Mouse (Mus musculus) gastrocnemius, postnatal 36 days (tissue): Measurements from ENCODE around the gene Churc1. TPM values are rescaled to one million over a fixed set of nuclear protein-coding genes. Genes with fewer than 3 reads are reported as not detected.
"Not testable (repeated sequence)": the region's sequence is repeated elsewhere in the genome, so short reads cannot be mapped to it uniquely, and the experiment has no call there.

Experiments used
- DNase-seq, 2 experiments: peaks; one replicate each; pipeline ENCODE4 v3.0.0; 2022
- intact Hi-C: fragments of 180-260 bp; cut with DNase I; formaldehyde crosslinking; loops from one replicate; pipeline ENCODE4 v1.15.1; 2025
- total RNA-seq, 2 experiments: library from RNA; stranded (reverse); gene quantifications; 2 replicates each; pipeline ENCODE4 v1.2.3; 2021

Churc1 gene
- total RNA-seq, 2 experiments from 2014 or later = 59.7 to 59.8 TPM

DNA sequence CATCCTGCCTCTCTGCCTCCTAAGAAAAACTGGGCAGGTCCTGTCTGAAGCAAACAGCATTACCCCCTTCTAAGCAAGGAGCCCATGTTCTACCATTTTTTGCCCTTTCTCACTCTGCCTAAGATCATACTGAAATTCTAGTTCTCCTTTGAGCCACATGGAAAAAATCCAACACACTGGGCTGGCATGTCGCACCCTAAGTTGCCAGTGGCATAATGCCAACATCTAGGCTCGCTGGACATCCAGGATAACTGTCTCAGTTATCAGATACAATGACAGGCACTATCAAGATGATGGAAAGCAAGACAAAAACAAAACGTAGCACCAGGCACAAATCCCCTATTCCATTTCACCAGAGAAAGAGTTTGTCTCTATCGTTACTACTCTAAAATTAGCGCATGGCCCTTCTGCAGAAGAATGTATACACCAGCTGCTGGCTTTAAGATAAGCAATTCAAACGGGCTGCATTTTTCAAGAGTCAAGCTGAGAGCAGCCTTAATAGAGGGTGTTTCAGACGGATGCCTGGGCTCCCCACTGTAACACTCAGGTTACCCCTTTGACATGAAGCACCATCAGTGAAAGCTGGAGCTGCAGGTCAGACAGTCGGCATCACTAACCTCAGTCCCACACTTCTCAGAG, 25.2 kb downstream of the Churc1 start:
- intact Hi-C loops = no loop called here
- DNase-seq = no peak

DNA sequence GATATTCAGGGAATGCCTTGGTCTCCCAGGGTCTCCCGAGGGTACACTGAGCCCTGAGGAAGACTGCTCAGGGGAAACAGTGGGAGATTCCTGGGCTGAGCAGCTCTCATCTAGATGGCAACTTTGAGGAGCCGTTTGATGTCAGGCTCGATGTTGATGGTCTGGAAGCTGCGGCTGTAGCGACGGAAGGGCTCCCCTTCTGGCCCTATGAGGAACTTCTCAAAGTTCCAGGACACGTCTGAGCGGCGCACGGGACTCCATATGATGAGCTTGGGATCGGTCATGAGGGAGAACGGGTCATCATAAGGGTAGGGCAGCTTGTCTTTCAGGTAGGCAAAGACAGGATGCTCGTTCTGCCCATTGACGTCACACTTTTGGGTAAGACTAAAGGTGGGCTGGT, 27.2 kb downstream of the Churc1 start:
- DNase-seq, intact Hi-C loops: not testable (repeated sequence)

DNA sequence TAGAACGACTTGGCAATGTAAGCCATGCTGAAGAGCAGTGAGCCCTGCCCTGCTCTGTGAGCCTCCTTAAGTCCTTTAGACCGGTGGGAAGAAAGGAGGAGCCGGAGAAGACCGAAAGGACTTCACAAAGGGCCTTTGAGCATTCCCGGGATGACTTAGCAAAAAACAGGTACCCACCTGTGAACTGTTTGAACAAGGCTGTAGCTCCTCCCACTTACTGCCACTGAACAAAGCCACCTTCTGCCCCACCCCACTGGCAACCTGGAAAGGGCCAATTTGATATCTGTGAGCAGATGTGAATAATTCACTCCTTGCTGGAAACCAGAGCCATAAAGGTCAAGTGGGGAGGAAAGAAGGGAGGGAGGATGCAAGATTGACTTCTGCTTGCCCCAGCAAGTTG, 30.0 kb downstream of the Churc1 start, which contains the start of gene Gpx2:
TSS of gene Gpx2 (minus strand) at position 205 of the 400 bp plus-strand sequence.
- DNase-seq = no peak
- intact Hi-C loops = no loop called here

DNA sequence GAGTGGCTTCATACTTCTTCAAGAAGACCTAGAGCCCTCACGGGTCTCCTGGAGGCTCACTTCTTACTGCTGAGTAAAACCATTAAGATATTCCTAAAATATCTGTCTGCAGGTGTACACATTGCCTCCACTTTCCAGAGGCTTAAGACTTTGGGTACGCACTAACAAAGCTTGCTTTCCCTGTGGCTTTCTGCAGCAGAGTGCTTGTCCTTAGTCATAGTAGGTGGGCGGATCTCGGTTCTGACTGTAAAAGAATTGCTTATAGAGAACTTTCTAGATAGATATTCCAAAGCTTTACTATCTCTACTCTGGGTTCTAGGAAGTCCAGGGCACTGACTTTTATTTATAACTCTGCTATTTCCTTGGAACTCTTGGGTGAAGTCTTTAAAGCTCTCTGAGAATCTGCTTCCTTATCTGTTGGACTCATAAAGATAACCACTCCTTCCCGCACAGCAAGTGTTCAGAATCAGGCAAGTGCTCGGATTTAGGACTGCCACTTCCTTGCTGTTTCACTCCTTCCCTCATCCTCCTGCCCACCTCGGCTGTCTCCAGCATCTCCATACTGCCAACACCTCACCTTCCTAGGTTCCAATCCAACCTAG, 31.7 kb downstream of the Churc1 start:
- intact Hi-C loops = no loop called here
- no peak for DNase-seq

DNA sequence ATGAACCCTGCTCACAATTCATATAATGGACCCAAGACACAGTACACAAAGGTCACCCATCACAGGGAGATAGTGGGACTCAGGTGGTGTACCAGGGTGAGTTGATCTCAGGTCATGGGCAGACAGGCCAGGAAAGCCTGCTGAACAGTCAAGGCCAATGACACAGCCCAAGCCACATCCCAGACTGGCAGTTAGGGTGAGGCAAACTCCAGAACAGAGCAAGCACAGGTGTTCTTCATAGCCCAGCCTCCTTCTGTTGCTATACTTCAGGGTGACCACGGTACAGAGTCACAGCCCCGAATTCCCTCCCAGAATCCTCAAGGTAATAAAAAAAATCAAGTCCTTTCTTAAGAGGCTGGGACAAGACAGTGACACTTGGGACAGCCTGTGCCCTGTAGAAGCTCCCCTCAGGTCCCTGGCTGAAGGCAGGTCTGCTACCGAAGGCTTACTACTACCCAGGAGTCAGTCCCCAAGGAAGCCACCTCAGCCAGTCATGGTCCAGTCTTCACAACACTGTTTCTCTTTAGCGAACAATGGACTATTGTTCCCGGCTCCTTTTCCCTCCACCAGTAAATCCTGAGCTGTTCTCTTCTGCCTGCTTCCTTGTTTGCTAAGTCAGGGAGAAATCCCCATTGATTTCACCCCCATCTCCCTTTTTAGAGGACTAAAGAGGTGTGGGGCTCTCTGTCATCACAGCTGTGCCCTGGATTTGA, 32.8 kb downstream of the Churc1 start:
- DNase-seq = no peak
- intact Hi-C loops = no loop called here

DNA sequence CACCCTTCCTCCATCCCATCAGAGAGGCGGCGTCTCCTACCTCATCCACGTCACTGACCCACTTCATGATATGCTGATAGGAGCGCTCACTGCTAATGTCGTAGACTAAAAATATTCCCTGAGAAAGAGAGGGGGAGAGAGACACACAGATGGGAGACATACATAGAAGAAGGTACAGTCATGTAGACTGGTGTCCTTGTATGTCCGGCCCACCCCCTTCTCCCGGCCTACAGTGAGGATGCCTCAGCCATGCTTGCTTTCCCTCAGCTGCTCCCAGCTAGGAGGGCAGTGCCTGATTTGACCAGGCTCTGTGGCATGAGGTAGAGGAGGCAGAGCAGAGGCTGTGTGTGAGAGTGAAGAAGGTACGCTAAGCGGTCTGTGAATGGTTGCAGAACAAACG, 37.7 kb downstream of the Churc1 start:
- intact Hi-C loops = loop anchor here (5.0 kb wide), 1 partner anchor 306 kb away; no protein-coding TSS in a partner anchor
- no peak for DNase-seq

DNA sequence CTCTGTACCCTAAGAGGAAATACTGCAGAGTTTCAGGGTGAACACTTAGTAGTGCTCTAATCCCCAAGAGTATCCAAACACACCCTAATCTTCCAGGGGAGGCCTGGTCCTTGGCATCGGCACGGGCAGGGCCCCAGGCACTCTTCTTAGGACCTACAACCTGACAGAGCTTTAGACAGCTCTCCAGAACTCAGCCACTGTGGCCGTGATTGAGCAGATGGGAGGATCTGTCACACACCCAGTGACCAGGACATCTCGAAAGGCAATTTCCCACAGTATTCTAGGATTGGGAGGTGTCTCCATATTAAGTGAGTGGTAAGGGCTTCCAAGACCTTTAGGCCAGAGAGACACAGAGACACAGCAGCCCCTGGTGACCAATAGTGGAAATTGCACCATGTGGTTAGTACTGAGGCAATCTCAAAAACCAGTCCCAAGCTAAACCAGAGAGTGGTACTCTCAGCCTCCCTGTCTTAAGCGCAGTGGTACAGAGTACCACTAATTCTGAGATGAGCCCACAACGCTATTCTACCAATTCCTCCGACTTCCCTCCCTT, 38.4 kb downstream of the Churc1 start:
- no peak for DNase-seq
- intact Hi-C loops = loop anchor here (5.0 kb wide), 1 partner anchor 306 kb away; no protein-coding TSS in a partner anchor

DNA sequence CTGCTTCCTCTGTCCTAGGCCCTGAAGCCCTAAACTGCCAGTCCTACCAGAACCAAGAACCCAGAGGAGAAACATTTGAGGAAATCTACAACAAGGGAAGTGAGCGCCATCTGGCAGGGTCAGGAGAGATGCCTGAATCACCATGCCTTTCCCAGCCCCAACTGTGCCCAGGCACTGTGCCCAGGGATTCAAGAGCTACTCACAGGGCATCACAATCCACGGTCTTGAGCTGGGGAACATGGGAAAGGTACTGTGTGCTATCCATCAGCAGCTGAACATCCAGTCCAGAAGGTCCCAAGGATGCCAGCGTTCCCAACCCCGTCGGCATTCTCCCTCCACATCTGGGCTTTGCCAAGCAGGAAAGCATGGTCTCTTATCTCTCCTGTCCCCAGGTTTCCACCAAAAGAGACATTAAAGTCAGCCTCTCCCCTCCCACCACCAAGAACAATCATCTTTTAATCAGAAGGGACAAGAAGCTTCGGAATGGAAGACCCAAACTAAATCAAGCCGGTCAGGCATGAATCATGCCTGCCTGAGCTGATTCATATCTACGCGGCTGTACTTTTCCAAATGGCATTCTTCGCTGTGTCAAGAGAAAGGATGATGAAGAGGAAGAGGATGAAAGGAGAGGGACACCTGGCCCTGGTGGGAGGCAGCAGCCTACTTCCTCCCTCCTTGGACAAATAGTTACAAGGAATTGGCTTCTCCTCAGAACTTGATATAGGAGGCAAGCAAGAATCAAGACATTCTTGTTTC, 39.9 kb downstream of the Churc1 start:
- DNase-seq = no peak
- intact Hi-C loops = no loop called here

DNA sequence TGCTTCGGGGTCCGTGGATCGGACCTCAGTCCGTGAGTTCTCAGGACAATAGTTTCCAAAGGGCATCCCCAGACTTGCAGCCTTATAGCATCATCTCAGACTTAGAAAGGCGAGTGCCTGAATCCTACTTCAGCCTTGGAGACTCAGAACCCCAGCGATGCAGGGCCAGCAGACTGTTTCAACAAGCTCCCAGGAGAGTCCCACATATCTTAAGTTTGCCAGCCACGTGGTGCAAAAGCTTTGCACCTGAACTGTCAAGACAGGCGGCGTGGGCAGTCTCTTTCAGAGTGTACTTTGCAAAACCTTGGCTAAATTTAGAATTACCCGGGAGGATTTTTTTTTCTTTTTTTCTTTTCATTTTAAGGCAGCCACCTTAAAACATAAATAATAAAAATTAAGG, 42.5 kb downstream of the Churc1 start:
- no peak for DNase-seq
- intact Hi-C loops = no loop called here

DNA sequence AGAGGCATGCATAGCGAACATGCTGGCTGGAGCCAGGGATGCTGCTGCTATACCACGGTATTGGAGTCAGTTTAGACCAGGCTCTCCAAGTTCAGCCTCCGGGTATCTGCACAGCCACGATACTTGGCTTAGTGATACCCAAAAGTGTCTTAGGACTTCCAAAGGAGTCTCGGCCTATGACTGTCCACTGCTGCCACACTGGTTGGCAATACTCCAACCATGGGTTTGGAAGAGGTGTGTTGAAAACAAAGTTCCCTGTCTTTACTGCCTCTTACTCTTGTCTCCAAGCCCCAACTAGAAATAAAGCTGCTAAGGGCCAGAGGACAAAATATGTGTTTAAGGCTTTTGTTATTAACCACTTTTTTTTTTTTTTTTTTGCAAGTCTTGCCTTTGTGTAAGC, 45.2 kb downstream of the Churc1 start:
- no peak for DNase-seq
- intact Hi-C loops = no loop called here

DNA sequence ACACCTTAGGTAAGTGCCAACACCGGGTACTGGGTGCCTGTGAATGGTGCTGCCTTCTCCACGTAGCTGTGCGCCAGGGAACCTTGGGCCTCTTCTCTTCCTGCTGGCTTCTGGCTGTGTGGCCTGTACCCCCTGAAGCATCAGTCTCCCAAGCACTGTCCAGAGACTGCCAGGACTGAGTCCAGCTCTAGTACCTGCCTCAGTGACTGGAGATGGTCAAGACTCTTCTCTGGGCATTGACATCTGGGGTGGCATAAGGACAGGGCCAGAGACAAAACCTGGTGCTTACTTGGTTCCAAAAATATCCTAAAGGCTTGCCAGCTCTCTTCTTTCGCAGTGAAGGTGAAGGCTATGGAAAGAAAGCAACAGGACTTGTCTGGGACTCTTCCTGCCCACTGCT, 45.7 kb downstream of the Churc1 start:
- intact Hi-C loops = no loop called here
- DNase-seq = no peak

DNA sequence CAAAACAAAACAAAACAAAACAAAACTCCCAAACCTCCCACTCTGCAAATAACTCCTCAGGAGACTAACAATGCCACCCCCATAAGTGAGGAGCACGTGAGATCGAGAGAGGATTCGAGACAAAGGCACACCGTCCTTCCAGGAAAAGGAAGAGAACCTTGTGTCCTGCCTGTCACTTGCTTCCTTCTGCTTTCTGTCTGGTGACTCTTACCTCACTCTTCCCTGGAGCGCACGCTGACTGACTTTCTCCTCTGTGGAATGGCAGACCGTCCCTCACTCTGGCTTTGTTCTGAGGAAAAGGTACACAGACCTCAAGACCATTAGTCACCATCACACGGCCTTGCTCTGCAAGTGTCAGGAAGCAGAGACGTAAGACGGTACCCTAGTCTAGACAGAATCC, 48.2 kb downstream of the Churc1 start:
- intact Hi-C loops = no loop called here
- DNase-seq = no peak

DNA sequence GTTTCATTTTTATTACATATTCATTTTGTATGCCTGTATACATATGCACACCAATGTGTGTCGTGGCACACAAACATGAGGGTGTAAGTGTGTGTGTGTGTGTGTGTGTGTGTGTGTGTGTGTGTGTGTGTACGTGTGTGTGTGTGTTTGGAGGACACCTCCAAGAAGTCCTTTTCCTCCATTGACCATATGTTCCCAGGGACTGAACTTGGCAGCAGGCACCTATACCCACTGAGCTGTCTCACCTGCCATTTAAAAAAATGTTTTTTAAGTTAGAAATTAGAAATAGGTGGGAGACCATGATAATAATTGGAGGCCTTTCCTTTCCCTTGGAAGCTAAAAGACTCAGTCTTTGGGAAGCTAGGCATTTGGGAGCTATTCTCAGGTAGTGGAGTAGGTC, 48.8 kb downstream of the Churc1 start:
- no peak for DNase-seq
- intact Hi-C loops = no loop called here

DNA sequence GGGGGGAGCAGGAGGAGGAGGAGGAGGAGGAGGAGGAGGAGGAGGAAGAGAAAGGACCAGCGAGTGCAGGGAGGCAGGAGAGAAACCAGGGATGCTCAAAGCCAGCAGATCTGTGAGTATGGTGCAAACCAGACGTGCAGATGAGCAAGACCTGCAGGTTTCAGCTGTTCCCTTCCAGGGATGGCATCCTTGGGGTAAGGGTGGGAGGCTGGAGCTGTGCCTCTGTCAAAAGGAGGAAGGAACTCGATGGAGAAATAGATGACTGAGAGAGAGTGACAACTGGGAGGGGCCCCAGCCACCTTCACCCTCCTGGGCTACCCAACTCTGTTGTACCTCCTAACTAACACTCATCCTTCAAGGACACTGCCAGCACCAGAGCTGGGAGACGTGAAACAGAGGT, 51.4 kb downstream of the Churc1 start:
- no peak for DNase-seq
- intact Hi-C loops = no loop called here

DNA sequence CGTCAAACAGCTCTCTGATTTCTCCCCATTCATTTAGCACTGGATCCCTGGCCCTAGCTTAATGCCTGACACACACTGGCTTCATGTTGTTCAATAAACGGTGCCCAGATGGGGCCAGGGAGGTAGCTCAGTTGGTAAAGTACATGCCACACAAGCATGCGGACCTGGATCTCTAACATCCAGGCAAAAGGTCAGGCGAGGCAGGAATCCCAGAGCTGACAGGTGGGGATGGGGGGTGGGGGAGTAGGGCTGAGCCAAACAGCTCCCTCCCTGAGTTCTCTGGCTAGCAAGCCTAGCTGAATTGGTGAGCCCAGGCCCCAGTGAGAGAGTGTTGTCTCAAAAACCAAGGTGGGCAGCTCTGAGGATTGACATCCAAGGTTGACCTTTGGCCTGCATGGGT, 51.8 kb downstream of the Churc1 start:
- intact Hi-C loops = no loop called here

DNA sequence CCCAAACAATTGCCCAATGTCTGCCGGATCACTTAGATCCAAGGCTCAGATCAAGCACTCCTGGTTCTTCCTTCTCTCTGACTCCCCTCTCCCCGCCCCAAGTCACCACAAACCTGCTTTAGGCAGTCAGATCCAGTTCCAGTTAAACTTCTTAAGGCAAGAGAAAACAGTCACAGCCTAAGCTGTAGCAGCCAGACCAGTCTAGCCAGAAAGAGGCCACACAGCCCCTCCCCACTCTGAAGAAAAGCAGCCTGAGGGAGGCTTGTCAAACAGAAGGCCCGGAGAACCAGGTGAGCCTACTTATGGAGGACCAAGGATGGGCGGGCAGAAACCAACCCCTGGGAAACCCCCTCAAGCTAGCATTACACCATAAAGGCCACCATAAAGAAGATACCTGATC, 52.8 kb downstream of the Churc1 start:
- intact Hi-C loops = no loop called here
- no peak for DNase-seq

More for the DNA sequence above, 51.8 kb downstream of the Churc1 start:
- no peak for DNase-seq

DNA sequence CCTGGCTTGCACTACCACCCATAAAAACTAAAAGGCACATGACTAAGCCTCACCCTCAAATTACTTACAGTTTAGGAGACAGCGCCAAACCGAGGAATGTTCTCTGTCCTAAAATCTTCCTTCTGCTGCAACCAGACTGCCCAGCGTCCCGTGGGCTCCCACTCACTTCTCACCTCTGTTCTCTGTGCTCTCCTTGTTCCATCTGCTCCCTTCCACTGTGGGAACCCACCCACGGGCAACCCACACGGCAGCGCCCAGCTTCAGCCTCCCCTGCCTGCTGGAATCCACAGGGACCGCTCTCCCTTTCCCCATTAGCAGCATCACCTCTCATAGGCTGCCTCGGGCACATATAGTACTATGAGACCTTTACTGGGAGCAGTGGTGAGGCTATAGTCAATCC, 53.6 kb downstream of the Churc1 start:
- intact Hi-C loops = no loop called here
- no peak for DNase-seq

DNA sequence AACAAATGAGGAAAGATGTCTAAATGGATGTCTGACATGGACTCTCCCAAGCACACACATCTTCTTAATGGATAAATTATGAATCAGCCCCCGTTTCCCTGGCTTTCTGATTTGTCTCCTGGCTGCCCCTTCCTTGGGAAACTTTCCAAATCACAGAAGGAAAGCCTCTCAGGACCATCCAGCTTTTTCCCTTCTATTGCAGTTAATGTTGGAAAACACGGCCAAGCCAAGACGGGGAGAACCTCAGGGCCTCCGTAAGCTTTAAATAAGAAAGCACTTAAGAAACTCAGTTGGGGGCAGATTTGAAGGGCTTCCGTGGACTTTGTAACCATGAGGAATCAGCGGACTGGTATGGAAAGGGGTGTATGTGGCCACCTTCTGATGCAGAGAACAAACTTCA, 54.5 kb downstream of the Churc1 start:
- intact Hi-C loops = no loop called here

DNA sequence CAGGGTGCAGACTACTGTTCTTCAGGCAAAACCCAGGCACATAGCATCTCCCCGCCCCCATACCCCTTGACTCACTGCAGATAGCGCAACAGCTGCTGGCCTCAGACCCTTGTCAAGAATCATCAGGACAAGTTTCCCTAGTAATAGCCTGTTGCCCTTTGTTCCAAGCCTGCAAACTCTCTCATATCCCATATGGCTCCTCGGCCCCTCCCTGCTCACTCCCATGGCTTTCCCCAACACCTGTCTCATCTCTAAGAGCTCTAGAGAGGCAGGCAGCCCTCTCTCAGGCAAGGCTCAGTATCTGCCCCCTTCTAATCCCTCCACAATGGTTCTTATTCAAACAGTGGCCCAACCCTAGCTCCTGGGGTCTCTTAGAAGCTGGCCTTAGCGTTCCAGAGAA, 55.3 kb downstream of the Churc1 start:
- DNase-seq = no peak
- intact Hi-C loops = no loop called here

More for the DNA sequence above, 54.5 kb downstream of the Churc1 start:
- DNase-seq = no peak

DNA sequence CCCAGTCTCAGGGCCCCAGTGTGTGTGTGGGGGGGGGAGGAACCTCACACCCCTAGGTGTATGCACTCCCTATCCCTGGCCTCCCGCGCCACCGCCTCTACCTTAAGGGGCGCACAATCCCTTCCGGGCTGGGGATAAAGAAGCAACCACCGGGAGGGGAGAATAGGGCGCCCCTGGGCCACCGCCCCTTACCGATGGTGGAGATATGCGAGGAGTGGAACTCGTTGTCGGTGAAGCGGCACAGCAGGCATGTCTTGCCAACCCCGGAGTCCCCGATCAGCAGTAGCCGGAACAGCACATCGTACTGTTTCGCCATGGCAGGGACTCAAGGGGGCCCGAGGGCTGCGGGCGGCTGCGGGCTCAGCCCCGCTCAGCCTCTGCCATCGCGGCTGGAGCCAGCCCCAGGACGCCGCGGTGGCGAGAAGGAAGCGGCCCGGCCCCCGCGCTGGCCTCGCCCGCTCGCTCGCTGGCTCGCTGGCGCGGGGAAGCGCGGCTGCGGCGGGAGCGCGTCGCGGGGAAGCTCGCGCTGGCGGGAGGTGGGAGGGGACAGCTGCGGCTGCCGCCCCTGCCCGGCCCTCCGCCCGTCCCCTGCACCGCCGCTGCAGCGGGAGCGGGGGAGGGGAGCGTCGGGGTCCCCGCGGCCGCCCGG, 56.8 kb downstream of the Churc1 start:
- intact Hi-C loops = no loop called here
- no peak for DNase-seq
